Mouse (Mus musculus) cerebellum, adult 11 months (tissue): ENCODE data around the gene Olfr616.
"Not testable (repeated sequence)": the region's sequence is repeated elsewhere in the genome, so short reads cannot be mapped to it uniquely, and the experiment has no call there.

Experiments used
- DNase-seq: peaks from one replicate; pipeline ENCODE4 v3.0.0; 2022

Gene Olfr616

GRCm38 (mm10) chr7:103569043-103569442, at the start of gene Olfr616:
TSS of gene Olfr616 (minus strand) at chr7:103569143.
- DNase-seq, result no peak

GRCm38 (mm10) chr7:103612434-103612833, 43.5 kb upstream of the Olfr616 start, which contains the start of gene Olfr620:
TSS of gene Olfr620 (minus strand) at chr7:103612534.
- DNase-seq, result no peak

- no peak for DNase-seq
Measured at GRCm38 (mm10) chr7:103607425-103607824, 38.5 kb upstream of the Olfr616 start.

GRCm38 (mm10) chr7:103600275-103600674, 31.3 kb upstream of the Olfr616 start, which contains the start of gene Olfr619:
TSS of gene Olfr619 (plus strand) at chr7:103600575.
- DNase-seq, result no peak

GRCm38 (mm10) chr7:103589803-103590202, 20.9 kb upstream of the Olfr616 start, which contains the start of gene Olfr618:
TSS of gene Olfr618 (plus strand) at chr7:103590103.
- no peak for DNase-seq

- DNase-seq, result no peak
Measured at GRCm38 (mm10) chr7:103572761-103573160, 3.8 kb upstream of the Olfr616 start, which contains the start of gene Olfr617. TSS of gene Olfr617 (plus strand) at chr7:103573061.

GRCm38 (mm10) chr7:103555779-103556178, 13.2 kb downstream of the Olfr616 start, which contains the start of gene Olfr615:
TSS of gene Olfr615 (plus strand) at chr7:103556079.
- no peak for DNase-seq

GRCm38 (mm10) chr7:103547774-103548173, 21.2 kb downstream of the Olfr616 start, which contains the start of gene Olfr613:
TSS of gene Olfr613 (plus strand) at chr7:103548074.
- DNase-seq, result no peak

- not testable (repeated sequence) for DNase-seq
Measured at GRCm38 (mm10) chr7:103542617-103543016, 26.3 kb downstream of the Olfr616 start, which contains the start of gene Olfr612. TSS of gene Olfr612 (minus strand) at chr7:103542717.

- not testable (repeated sequence) for DNase-seq
Measured at GRCm38 (mm10) chr7:103520746-103521145, 48.2 kb downstream of the Olfr616 start, which contains the start of gene Olfr611. TSS of gene Olfr611 (minus strand) at chr7:103520846.
